Mouse (Mus musculus) layer of hippocampus, adult 9-11 months (tissue): ENCODE measurements around the gene Zc2hc1c.
A peak's percentile ranks its signal among the peaks of the same experiment; 100 is the strongest.

Source experiments
- DNase-seq: peaks from one replicate; pipeline ENCODE4 v3.0.0; 2022

Zc2hc1c gene

DNA sequence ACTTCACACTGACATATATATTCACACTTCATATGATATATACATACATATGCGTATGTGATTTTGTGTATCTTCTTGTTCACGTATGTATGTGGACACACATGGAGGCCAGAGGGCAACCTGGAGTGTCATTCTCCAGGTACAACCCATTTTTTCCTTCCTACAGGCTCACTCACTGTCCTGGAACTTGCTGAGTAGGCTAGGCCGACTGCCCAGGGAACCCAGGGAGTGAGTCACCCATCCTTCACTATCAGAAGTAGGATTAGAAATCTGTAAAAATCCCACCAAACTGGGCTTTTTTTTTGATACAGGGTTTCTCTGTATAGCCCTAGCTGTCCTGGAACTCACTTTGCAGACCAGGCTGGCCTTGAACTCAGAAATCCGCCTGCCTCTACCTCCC, 3.4 kb upstream of the Zc2hc1c start:
- DNase-seq, result no peak

DNA sequence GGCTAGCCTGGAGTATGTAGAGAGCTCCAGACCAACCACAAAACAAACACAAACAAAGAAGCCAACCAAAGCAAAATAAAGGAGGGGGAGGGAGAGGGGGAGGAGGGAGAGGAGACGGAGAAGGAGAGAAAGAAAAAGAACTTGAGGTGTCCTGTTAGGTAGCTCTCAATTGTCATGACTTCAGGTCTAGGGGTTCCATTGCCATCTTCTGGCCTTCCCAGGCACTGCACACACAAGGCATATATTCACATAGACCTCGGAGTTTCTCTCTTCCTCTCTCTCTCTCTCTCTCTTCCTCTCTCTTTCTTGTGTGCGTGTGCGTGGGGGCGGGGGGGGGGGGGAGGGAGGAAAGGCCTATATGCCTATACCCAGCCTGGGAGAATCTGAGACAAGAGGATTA, 1.4 kb upstream of the Zc2hc1c start:
- no peak for DNase-seq

DNA sequence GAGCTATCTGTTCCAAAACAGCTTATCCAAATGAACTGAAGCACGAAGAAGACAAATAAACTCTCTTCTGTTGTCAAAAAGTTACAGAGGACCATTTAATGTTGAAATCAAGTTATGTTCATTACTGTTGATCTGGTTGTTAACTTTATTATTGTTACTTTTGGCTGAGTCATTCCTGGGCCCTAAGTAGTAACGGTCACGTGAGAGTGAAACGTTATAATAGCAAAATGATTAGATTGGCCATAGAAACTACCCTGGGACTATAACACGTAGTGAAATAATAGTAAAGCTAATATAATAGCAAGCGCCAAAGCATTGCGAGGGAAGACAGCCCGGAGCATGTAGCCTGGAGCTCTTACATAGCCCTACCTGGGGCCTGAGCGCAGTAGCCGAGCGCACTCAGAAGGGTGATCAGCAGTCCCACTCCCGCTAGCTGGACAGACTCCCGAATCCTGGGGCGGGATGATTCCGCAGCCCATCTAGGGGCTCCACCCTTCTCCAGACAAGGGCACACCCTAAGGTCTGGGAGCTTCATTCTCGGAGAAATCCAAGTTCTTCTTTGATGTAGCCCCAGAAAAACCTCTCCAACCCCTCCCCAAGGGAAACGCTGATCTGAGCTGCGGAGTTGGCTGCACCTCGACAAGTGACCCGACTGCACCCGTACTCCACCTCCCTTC, 444 bp upstream of the Zc2hc1c start, which contains the start of gene Acyp1:
Gene Acyp1, minus strand, starts transcription at position 630 of the 677 bp plus-strand sequence.
- no peak for DNase-seq

DNA sequence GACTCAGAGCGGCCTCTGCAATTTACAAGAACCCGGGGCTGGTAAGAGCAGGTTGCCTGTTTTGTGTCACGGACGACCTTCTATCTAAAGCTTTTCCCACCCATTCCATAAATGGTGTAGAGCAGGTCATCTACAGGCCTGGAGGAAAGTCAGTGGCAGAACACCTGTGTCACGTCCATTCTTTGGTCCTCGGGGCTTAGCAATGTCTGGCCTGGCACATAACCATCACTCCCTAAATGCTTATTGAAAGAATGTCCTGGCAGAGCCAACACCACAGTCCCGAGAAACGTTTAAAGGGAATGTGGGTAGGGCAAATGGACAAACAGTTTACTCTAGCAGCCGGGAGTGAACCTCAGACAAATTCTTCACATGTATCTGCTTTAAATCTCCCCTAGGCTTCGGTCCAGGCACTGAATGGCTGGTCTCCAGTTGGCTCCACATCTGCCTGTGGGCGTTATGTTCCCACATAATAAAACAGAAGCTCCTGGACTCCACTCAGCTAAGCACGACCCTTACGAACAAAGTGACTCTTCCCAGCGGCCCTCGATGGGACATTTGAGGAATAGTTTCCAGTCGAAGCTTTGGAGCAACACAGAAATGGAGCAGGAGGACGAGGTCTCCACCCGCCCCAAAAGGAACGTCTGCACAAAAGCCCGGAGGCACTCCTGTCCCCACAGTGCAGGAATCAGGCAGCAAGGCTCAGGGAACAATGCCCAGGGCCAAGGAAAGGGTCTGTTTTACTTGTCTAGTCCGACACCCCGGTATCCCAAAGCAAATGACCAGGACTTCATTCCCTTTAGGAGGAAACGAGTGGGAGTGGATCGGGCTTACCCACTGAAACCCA, 988 bp downstream of the Zc2hc1c start:
- no peak for DNase-seq

DNA sequence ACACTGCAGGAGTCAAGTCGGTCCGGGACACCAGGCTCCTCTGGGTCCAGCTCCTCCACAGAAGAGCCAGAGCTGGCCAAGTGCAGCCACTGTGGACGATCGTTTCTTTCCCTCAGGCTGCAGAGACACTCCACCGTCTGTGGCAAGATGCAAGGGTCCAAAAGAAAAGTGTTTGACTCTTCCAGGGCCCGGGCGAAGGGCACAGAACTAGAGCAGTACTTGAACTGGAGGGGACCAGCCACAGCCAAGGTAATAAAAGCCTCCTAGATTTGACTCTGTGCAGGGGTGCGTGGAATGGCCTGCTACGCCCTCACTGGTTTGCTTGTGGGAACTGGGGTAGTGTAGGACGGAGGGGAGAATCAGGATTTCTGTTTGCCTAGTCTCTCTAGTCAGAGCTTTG, 2.2 kb downstream of the Zc2hc1c start:
- no peak for DNase-seq

DNA sequence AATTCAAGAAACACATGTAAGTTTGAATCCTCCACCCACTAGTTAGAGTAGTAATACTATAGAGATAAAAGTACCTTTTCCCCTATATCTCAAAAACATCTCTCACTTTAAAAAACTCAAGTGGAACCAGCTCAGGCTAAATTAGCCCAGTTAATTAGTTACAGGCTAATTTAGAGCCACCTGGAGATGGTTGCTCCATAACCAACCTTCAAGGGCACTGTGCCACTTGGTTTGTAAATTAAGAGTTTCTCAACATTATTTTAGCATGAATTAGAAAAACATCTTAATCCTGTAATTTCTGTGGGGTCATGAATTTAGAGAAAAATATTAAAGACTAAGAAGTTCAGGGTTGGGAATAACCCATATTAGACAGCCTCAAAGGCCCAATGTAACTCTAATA, 3.1 kb downstream of the Zc2hc1c start:
- no peak for DNase-seq

DNA sequence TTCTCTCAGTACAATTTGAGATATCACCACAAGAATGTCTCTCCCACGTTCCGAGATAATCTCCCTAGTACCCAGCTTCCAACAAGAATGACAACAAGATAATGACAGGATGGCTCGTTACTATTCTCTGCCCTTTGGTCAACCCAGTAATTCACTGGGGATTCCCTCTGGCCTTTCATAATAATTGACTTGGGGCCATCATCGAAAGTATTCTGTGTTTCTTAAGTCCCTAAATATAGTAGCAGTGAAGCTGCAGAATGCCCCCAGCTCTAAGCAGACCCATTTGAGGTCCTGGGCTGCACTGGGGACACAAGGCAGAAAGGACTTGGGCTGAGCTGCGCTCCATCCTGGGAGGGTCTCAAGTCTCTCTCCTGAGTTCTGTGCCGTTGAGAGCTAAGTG, 3.9 kb downstream of the Zc2hc1c start:
- no peak for DNase-seq

DNA sequence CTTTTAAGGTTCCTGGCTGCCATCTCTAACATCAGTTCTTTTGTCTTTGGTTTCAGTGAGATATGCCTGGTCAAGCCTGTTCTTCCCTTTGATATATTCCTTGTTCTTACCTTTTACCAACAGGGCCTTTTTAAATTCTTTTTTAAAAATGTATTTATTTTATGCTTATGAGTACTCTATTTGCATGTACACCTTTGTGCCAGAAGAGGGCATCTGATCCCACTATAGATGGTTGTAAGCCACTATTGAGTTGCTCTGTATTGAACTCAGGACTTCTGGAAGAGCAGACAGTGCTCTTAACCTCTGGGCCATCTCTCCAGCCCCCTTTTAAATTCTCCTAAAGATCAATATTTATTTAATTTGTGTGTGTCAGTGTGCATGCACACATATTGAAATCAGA, 4.5 kb downstream of the Zc2hc1c start:
- DNase-seq, result no peak

DNA sequence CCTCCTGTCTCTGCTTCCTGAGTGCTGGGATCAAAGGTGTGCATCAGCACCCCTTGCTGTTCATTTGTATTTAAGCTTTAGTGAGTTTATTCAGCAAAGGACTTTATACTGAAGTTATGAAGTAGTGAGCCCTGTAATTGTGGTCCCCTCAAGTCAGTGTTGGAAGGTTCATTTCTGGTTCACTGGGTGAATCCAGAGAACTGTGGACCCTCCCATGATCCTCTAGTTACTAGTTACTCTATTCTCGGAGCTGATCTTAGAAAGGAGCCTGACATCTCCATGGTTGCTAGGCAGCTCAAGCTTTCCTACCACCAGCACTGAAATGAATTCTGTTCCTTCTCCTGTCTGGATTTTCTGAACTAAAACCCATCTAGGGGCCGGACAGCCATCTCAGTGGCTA, 7.1 kb downstream of the Zc2hc1c start:
- no peak for DNase-seq

DNA sequence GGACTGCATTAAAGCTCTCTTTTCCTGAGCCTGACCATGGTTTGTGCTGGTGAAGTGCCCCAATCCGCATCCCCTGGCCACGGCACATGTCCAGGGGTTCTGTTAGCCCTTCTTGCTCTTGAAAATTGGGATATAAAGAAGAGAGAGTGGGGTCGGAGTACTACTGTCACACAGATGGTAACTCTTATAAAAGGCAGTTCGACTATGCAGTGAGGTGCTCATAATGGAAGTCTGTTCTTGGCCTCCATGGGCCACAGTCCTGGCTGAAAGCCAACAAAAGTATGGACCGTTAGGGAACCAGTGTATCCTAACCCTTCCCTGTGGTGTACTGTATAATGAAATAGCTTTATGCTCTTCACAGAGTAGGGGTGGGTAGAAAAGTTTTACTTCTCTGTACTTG, 8.5 kb downstream of the Zc2hc1c start:
- no peak for DNase-seq

DNA sequence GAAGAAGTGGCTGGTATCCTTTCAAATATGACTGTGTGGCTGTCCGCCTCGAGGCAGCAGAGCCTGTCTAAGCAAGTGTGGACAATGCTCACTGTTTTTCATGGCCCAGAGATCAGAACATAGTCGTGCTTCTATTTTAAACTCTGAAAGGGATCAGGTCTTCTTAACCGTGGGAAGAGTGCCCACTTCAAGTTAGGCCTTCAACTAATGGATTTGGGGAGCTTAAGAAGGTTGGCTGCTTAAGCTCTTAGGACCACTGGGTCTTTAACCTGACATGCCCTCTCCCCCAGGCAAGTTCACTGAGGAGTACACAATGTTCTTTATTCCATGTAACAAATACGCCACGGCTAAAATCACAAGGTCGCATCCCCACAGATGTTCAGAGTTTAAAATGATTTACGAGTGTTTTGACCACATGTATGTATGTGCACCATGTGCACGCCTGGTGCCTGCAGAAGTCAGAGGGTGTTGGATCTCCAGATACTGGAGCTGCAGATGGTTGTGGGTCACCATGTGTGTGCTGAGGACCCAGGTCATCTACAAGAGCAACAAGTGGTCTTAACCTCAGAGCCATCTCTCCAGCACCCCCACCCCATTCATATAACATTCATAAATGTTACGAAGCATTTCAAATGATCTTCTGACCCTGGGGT, 9.1 kb downstream of the Zc2hc1c start:
- no peak for DNase-seq

DNA sequence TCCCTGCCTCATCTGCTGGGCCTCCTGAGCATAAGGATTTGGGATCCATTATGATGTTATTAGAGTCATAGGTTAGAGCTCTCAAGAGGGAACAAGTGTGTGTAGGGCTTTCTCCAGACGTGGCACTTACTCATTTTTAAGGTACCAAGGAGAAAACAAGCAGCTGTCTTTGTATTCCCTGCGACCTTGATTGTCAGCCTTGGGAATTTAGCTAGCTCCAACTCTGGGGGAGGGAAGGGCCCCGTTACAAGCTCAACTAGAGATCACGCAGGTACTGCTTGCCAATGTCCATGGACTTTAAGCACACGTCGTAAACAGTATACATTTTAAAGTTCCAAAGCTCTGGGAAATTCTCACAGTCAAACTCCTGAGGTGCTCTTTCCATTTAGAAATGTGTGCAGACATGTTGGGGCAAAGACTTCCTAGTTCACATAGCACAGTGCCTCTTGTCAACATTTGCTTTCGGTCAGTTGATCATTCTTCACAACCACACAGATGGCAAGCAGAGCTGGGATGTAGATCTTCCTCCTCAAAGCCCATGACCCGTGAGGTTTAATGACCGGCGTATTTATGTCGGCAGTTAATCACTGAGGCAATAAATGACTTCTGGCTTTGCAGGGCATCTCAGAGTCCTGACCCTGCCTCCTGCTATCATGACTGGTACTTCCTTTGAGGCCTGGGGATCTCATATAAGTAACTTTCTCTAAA, 9.9 kb downstream of the Zc2hc1c start:
- no peak for DNase-seq

DNA sequence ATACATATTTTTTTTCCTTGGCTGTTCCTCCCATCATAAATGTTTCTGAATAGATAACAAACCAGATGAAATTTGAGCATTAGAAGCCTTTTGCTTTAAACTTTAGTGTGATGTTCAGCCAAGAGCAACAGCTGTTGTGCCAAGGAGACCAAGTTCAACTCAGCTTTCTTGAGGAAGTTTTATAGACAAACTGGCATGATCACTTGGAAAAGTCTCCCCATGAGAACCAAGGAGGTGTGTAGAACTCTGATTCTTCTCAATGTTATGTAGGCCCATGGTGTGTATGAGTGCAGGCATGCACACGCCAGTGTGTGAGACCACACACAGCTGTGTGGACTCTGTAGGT, 10.4 kb downstream of the Zc2hc1c start:
- DNase-seq, result no peak

DNA sequence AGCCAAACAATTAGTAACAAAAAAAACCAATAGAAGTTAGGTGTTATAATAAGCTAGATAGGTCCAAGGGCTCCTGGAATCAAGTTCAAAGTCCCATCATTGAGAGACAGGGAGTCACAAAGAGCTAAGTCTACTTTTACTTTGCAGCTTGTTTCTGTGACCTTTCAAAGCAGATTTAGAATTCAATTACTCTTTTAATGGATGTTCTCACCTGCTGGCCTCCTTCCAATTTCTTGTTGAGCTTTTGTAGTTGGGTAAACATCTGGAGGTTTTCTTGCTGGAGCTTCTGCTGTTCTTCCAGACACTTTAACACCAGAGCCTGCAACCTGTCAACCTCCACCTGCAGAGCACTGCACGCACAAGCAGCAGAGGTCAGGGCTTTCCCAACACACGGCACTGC, 14.9 kb downstream of the Zc2hc1c start:
- no peak for DNase-seq

DNA sequence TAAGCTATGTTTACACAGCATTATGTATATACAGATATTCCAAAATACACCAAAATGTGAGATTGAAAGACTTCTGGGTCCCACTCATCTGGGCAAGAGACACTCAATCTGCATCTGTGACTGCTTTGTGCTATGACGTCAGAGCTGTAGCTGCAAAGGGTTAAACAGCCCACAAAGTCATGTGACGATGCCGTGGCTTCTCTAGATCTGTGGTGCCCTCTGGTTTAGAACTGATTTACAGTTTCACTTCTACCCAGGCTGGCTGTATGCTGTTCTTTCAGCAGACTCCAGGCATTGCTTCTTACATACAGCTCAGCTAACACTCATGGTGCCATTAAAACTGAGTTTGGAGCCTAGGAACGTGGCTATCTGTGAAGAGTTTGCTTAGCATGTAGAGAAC, 16.3 kb downstream of the Zc2hc1c start:
- DNase-seq, result no peak

DNA sequence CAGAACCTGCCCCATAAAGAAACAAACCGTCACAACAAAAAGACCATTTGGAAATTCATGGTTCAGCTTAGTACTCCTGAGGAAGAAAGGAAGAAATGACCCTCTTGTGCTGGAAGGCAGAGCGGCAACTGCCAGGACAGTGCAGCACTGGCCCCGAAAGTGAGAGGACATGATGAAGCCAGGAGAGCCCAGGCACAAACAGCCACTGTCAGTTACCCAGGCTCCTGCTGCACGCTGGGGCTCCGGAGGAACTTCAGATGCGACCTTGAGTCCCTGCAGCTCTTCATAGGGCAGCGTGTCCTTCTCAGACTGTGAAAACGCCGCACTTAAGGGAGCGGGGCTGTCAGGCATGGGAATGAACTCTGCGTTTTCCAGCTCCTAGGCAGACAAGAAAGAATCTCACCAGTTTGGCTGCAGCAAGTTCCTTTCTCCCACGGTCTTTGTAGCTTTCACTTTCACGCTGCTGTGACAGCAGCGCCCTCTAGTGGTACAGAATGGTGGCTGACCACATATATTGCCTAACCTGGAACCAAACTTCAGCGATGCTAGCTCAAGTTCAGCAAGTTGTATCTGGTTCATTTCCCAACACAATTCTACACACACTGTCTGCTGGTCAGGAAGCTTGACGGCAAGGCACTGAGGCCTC, 17.0 kb downstream of the Zc2hc1c start:
- peak; percentile 88 for DNase-seq

DNA sequence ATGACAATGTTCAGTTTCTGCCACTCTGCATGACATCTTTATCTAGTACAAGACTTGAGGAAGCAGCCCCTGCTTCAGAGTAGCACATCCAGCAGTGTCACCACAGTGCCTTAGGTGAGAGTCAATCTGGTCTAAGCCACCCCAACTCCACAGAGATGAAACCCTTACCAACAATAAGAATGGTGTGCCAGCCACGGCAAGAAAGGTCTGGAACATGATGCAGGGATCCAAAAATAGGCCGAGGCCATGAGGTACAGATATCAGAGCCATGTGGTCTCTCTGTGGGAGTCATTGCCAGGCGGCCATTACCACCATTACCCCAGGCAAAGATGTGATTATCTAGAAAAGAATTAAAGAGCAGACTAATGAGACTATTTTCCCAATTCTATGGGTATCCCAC, 20.3 kb downstream of the Zc2hc1c start:
- DNase-seq, result no peak

DNA sequence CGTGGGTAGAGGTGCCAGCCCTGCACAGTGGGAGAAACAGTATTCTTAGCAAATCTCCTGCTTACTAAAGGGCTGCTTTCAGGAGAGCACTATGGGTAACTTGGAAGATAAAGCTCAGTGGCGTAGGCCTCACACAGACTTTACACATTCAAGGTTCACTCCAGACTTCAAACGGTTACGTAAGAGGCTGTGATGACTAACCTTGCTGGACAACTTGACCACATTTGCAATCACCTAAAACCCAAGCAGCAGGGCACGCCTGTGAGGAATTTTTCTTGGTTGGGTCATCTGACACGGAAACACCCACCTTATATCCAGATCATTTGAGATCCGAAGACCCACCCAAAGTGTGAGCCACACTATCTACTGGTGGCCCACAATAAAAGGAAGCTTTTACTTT, 41.8 kb downstream of the Zc2hc1c start:
- no peak for DNase-seq

DNA sequence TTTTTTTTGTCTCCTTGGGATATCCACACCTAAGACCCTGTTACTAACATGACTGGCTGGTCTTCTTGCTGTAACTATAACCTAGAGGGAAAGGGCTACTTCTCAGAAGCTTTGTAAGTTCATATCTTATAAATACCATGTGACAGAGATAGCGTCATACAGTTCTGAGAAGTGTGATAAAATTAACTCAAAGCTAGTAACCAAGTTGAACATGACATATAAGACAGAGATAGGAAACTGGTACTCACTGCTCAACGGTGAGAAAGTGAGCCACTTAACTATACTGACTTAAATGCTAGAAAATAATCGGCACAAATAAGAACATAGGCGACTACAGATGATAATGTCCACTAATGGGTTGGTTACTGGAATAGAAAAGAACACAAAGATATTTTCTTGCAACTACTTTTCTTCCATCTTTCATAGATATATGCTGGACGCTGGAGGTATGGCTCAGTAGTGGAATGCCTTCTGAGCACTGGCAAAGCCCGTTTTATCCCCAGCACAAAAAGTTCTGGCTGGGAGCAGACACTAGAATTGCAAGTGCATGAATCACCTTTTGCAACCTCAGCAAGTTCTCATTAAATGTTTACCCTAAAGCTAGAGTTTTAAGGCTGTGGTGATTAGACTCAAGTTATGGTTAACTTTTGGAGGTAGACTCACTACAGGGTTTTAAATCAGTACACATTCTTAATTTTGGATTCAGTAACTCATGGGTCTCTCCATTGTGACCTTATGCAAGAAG, 49.3 kb downstream of the Zc2hc1c start:
- no peak for DNase-seq

DNA sequence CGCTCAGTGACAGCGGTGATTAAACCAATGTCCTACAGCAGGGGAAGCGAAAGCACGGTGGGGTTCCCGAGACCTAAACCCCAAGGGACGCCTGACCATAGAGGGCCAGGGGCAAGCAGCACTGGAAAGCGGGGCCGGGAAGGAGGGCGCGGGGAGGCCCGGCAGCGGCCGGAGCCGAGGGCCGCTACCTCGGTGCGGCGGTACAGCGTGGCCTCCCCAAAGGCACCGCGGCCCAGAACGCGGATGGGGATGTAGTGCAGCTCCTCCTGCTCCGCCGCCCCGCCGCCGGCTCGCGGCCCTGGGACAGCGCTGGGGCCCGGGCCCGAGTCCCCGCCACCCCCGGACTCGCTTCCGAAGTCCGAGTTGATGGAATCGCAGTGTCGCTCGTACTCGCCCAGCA, 50.4 kb downstream of the Zc2hc1c start:
- no peak for DNase-seq

DNA sequence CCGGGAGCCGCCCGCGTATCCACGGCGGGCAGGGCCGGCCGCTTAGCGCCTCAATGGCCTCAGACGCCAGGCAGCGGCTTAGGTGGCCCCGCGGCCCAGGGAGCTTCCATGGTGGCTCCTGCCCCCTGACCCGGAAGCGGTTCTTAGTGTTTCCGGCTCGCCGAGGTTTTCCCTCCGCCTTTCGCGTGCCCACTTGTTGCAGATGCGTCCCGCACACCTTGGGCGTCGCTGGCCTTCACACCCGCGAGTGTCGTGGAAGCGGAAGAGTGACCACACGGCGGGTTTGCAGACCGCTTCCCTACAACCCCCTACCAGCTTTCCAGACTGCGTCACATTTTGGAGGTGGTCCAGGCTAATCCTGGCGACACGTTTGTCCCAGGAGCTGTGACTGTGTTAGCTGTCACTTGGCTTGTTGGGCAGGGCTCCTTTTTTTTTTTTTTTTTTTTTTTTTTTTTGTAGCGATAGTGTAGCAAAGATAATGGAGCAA, 50.9 kb downstream of the Zc2hc1c start, which contains the start of gene Nek9:
Gene Nek9, minus strand, starts transcription at position 120 of the 487 bp plus-strand sequence.
- peak; percentile 91 for DNase-seq

DNA sequence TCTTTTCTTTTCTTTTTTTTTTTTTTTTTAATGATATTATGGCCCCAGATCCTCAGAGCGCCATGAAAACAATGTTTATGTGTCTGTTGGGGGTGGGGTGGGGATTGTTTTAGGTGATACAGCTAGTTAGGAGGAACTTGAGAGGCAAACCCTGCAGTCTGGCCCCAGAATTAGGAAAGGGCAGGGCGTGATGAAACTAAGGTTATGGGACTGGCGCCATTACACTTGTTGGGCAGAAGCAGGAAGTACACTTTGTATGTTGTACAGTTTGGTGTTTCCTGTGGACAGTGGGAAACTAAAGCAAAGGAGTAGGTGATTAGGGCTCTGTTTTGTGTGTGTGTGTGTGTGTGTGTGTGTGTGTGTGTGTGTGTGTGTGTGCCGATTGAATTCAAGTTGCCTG, 51.6 kb downstream of the Zc2hc1c start:
- DNase-seq, result peak; percentile 20
